Mouse (Mus musculus): ENCODE data around the gene 1700034J05Rik.

The 1700034J05Rik gene

GRCm38 (mm10) chr6:146963396-146964150 lies 9.4 kb upstream of the 1700034J05Rik start:
- DNase-seq = no peak

- DNase-seq = no peak
Measured at GRCm38 (mm10) chr6:146961832-146962481, 7.7 kb upstream of the 1700034J05Rik start.

GRCm38 (mm10) chr6:146960956-146961355 lies 6.7 kb upstream of the 1700034J05Rik start:
- no peak for DNase-seq

- DNase-seq = no peak
Measured at GRCm38 (mm10) chr6:146959908-146960680, 5.9 kb upstream of the 1700034J05Rik start.

GRCm38 (mm10) chr6:146958694-146959093 lies 4.5 kb upstream of the 1700034J05Rik start:
- no peak for DNase-seq

GRCm38 (mm10) chr6:146956961-146957360 lies 2.7 kb upstream of the 1700034J05Rik start:
- DNase-seq = no peak

- no peak for DNase-seq
Measured at GRCm38 (mm10) chr6:146955896-146956295, 1.7 kb upstream of the 1700034J05Rik start.

GRCm38 (mm10) chr6:146955475-146955874 lies 1.3 kb upstream of the 1700034J05Rik start:
- no peak for DNase-seq

- no peak for DNase-seq
Measured at GRCm38 (mm10) chr6:146950454-146950832, 3.8 kb downstream of the 1700034J05Rik start.

- DNase-seq = peak in 1 of 2 experiments; percentile 15
Measured at GRCm38 (mm10) chr6:146949682-146950453, 4.4 kb downstream of the 1700034J05Rik start.

GRCm38 (mm10) chr6:146947186-146947585 lies 7.0 kb downstream of the 1700034J05Rik start:
- no peak for DNase-seq

GRCm38 (mm10) chr6:146946327-146947029 lies 7.7 kb downstream of the 1700034J05Rik start:
- DNase-seq = no peak

GRCm38 (mm10) chr6:146944830-146945229 lies 9.4 kb downstream of the 1700034J05Rik start:
- DNase-seq = no peak

GRCm38 (mm10) chr6:146944009-146944408 lies 10.2 kb downstream of the 1700034J05Rik start:
- DNase-seq = no peak

- no peak for DNase-seq
Measured at GRCm38 (mm10) chr6:146941505-146942275, 12.5 kb downstream of the 1700034J05Rik start.

- no peak for DNase-seq
Measured at GRCm38 (mm10) chr6:146939026-146939425, 15.2 kb downstream of the 1700034J05Rik start.

GRCm38 (mm10) chr6:146935957-146936356 lies 18.3 kb downstream of the 1700034J05Rik start:
- peak; percentile 6 to 9 for DNase-seq

- DNase-seq = no peak
Measured at GRCm38 (mm10) chr6:146933123-146933522, 21.1 kb downstream of the 1700034J05Rik start.

- no peak for DNase-seq
Measured at GRCm38 (mm10) chr6:146929031-146929430, 25.2 kb downstream of the 1700034J05Rik start.

- DNase-seq = no peak
Measured at GRCm38 (mm10) chr6:146928108-146928507, 26.1 kb downstream of the 1700034J05Rik start.

GRCm38 (mm10) chr6:146926415-146926980 lies 27.7 kb downstream of the 1700034J05Rik start:
- no peak for DNase-seq
